Mouse (Mus musculus) cerebellum, adult 2 months (tissue): ENCODE results near the gene C2cd4d.

Experiments used
- CTCF ChIP-seq: fragments of 200-500 bp; IDR thresholded peaks from 2 replicates; pipeline ENCODE4 v1.5.1; 2011; ENCODE audit warnings: low read depth, mild to moderate bottlenecking, control low read depth, low read length, moderate library complexity, borderline replicate concordance; ENCODE audit not compliant: insufficient read depth
- POLR2A ChIP-seq: fragments of 200-500 bp; IDR thresholded peaks from 2 replicates; pipeline ENCODE4 v1.6.1; 2011; ENCODE audit warnings: low read length, control low read depth, borderline replicate concordance; ENCODE audit not compliant: insufficient read depth

GRCm38 (mm10) chr3:94364154-94364526 lies 1.9 kb downstream of the C2cd4d start:
- TF ChIP-seq POLR2A (no peak), CTCF (no peak)
